Mouse (Mus musculus): ENCODE data around the gene Gm47969.

DNA sequence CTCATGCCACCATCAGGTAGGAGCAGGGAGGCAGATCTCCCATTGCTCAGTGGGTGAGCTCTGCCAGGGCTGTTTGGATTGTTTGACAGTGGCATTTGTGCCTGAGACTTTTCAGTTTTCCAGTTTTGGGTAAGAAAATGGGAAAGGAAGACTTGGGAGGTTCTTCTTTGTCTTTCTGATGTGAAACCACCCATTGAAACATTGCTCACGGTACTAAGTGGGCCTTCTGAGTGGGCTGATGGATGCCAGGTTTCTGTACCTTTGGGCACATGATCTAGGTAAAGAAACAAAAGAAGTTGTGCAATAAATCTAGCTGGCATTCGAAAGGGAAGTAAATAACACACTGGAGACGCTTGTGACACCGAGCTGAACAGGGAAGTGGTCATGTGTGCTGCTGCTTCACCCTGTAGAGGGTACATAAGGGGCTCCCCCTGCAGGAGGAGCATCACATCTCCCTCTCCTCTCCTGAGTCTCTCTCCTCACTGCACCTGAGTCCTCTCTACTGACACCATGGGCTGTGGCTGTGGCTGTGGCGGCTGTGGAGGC is at the start of gene Gm47969:
- no peak for TF ChIP-seq POLR2A (IDR thresholded peaks at IDR 0.05; ENCODE audit: control insufficient read depth, low read depth, low read length)
- no peak for TF ChIP-seq CTCF (IDR thresholded peaks at IDR 0.05; ENCODE audit: control insufficient read depth, insufficient read depth, insufficient replicate concordance, low read depth, low read length)
